Mouse (Mus musculus): ENCODE measurements at regions not wholly inside any gene's neighbourhood (a gene's known extent, or its start where the extent isn't known, plus 50 kb on each side); places are given as distances from the start of the nearest gene placed in this dataset.

GRCm38 (mm10) chr1:184334818-184335217, 300.7 kb upstream of the 1700056E22Rik start:
- TF ChIP-seq CTCF (IDR thresholded peaks at IDR 0.05; ENCODE audit: borderline replicate concordance, insufficient read depth, low read length) (no peak), POLR2A (IDR thresholded peaks at IDR 0.05; ENCODE audit: low read depth, low read length) (no peak)
